Mouse (Mus musculus): ENCODE results near the gene Rbms1.

DNA sequence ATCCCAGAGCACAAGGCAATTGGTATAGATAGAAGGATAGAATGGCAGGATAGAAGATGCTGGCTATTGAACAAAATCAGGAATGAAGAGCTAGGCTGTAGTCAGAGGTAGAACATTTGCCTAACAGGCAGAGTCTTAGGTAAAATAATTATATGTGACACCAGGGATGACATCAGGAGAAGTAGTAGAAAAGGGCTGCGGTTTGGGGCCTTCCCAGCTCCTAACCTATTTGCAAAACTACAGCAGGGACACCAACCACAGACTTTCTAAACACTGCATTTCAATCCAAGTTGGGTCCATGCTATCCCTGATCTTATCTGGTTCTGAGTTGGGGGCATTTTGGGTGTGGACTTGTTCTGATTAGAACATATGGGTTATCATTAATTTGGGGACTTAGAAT is 118.7 kb downstream of the Rbms1 start:
- TF ChIP-seq CTCF (IDR thresholded peaks at IDR 0.05 in 2 of 3, conservative IDR thresholded peaks at IDR 0.05 in 1 of 3; ENCODE audit: control insufficient read depth in 1 of 3, insufficient read depth in 1 of 3, low read depth in 2 of 3, low read length in 3 of 3, poor library complexity in 1 of 3, severe bottlenecking in 1 of 3) (no peak), EP300 (IDR thresholded peaks at IDR 0.05; ENCODE audit: low read depth in 1 of 2, low read length in 2 of 2) (no peak)
